Mouse (Mus musculus): Measurements from ENCODE around the gene Olfr1013. TPM values are rescaled to one million over a fixed set of nuclear protein-coding genes. Genes with fewer than 3 reads are reported as not detected.

Olfr1013 gene
- polyA plus RNA-seq, 1 experiment from 2014 or later, result not detected

- no peak for ATAC-seq (replicated peaks; ENCODE audit: low FRiP score)
Observed at GRCm38 (mm10) chr2:85818179-85818578, 51.3 kb downstream of the Olfr1013 start, which contains the start of gene Olfr1018. Olfr1018 (plus strand) TSS chr2:85818479.

More at GRCm38 (mm10) chr2:85818179-85818578, 51.3 kb downstream of the Olfr1013 start, which contains the start of gene Olfr1018:
- Histone ChIP-seq H3K27me3 (ENCODE audit: control insufficient read depth, insufficient read depth, low read length) (no peaks in the 10 kb centered on the region), H3K4me2 (ENCODE audit: low read depth, low read length, severe bottlenecking) (no peak within 1 kb of the TSS), H3K4me3 (ENCODE audit: low read depth, low read length) (no peak within 1 kb of the TSS), H3K9ac (ENCODE audit: low read length) (no peak within 1 kb of the TSS), H3K4me1 (replicated peaks; ENCODE audit: control insufficient read depth, insufficient read depth, low read length) (no peaks in the 10 kb centered on the region), H3K27ac (ENCODE audit: low read depth, low read length) (no peak within 1 kb of the TSS), H3K9me3 (ENCODE audit: control insufficient read depth, low read length) (no peaks in the 10 kb centered on the region), H3K36me3 (ENCODE audit: control insufficient read depth, insufficient read depth, low read length) (no peaks in the 10 kb centered on the region)
- no peak for DNase-seq (ENCODE audit: low spot score)

Other genes with a start within 250 kb of the Olfr1013 start
- 0.13 TPM in 1 of 2 replicates, not detected in the other for gene 4833423E24Rik, start 248.1 kb upstream of the Olfr1013 start, polyA plus RNA-seq (2014; fragmentation: Nextera tagmentation; extraction: Ambion mirVana)
- gene Olfr996, start 187.9 kb upstream of the Olfr1013 start, polyA plus RNA-seq (2014; fragmentation: Nextera tagmentation; extraction: Ambion mirVana), result not detected in 2 replicates
- not detected in 2 replicates for gene Olfr998, start 178.2 kb upstream of the Olfr1013 start, polyA plus RNA-seq (2014; fragmentation: Nextera tagmentation; extraction: Ambion mirVana)
- gene Olfr1000, start 155.2 kb upstream of the Olfr1013 start, polyA plus RNA-seq (2014; fragmentation: Nextera tagmentation; extraction: Ambion mirVana), result not detected in 2 replicates
- gene Olfr1002, start 116.4 kb upstream of the Olfr1013 start, polyA plus RNA-seq (2014; fragmentation: Nextera tagmentation; extraction: Ambion mirVana), result not detected in 2 replicates
- not detected in 2 replicates for gene Olfr154, start 102.6 kb upstream of the Olfr1013 start, polyA plus RNA-seq (2014; fragmentation: Nextera tagmentation; extraction: Ambion mirVana)
- not detected in 2 replicates for gene Olfr1006, start 88.3 kb upstream of the Olfr1013 start, polyA plus RNA-seq (2014; fragmentation: Nextera tagmentation; extraction: Ambion mirVana)
- not detected in 2 replicates for gene Olfr1008, start 77.7 kb upstream of the Olfr1013 start, polyA plus RNA-seq (2014; fragmentation: Nextera tagmentation; extraction: Ambion mirVana)
- gene Olfr1009, start 51.7 kb upstream of the Olfr1013 start, polyA plus RNA-seq (2014; fragmentation: Nextera tagmentation; extraction: Ambion mirVana), result not detected in 2 replicates
- not detected in 2 replicates for gene Olfr1012, start 4.3 kb upstream of the Olfr1013 start, polyA plus RNA-seq (2014; fragmentation: Nextera tagmentation; extraction: Ambion mirVana)
- not detected in 2 replicates for gene Olfr1014, start 5.6 kb downstream of the Olfr1013 start, polyA plus RNA-seq (2014; fragmentation: Nextera tagmentation; extraction: Ambion mirVana)
- gene Olfr1015, start 14.9 kb downstream of the Olfr1013 start, polyA plus RNA-seq (2014; fragmentation: Nextera tagmentation; extraction: Ambion mirVana), result not detected in 2 replicates
- gene Olfr1016, start 35.4 kb downstream of the Olfr1013 start, polyA plus RNA-seq (2014; fragmentation: Nextera tagmentation; extraction: Ambion mirVana), result not detected in 2 replicates
- gene Olfr1018, start 51.4 kb downstream of the Olfr1013 start, polyA plus RNA-seq (2014; fragmentation: Nextera tagmentation; extraction: Ambion mirVana), result not detected in 2 replicates
- not detected in 2 replicates for gene Olfr1019, start 78.4 kb downstream of the Olfr1013 start, polyA plus RNA-seq (2014; fragmentation: Nextera tagmentation; extraction: Ambion mirVana)
- gene Olfr1020, start 79.9 kb downstream of the Olfr1013 start, polyA plus RNA-seq (2014; fragmentation: Nextera tagmentation; extraction: Ambion mirVana), result not detected in 2 replicates
- gene Olfr1022, start 101.5 kb downstream of the Olfr1013 start, polyA plus RNA-seq (2014; fragmentation: Nextera tagmentation; extraction: Ambion mirVana), result not detected in 2 replicates
- gene Olfr1023, start 118.5 kb downstream of the Olfr1013 start, polyA plus RNA-seq (2014; fragmentation: Nextera tagmentation; extraction: Ambion mirVana), result not detected in 2 replicates
- not detected in 2 replicates for gene Olfr1024, start 138.0 kb downstream of the Olfr1013 start, polyA plus RNA-seq (2014; fragmentation: Nextera tagmentation; extraction: Ambion mirVana)
- gene Olfr1025-ps1, start 148.1 kb downstream of the Olfr1013 start, polyA plus RNA-seq (2014; fragmentation: Nextera tagmentation; extraction: Ambion mirVana), result not detected in 2 replicates
- not detected in 2 replicates for gene Olfr1026, start 154.5 kb downstream of the Olfr1013 start, polyA plus RNA-seq (2014; fragmentation: Nextera tagmentation; extraction: Ambion mirVana)
- gene Olfr1028, start 183.3 kb downstream of the Olfr1013 start, polyA plus RNA-seq (2014; fragmentation: Nextera tagmentation; extraction: Ambion mirVana), result not detected in 2 replicates
- not detected in 2 replicates for gene Olfr1029, start 206.8 kb downstream of the Olfr1013 start, polyA plus RNA-seq (2014; fragmentation: Nextera tagmentation; extraction: Ambion mirVana)
- gene Olfr1030, start 212.2 kb downstream of the Olfr1013 start, polyA plus RNA-seq (2014; fragmentation: Nextera tagmentation; extraction: Ambion mirVana), result not detected in 2 replicates
- gene Olfr1031, start 223.2 kb downstream of the Olfr1013 start, polyA plus RNA-seq (2014; fragmentation: Nextera tagmentation; extraction: Ambion mirVana), result not detected in 2 replicates
- not detected in 2 replicates for gene Olfr1032, start 238.4 kb downstream of the Olfr1013 start, polyA plus RNA-seq (2014; fragmentation: Nextera tagmentation; extraction: Ambion mirVana)

All from forebrain, embryonic 11.5 days (tissue).